Mouse (Mus musculus) thymus, adult 2 months (tissue): ENCODE measurements around the gene Patl2.

Experiments
- CTCF ChIP-seq: fragments of 200-500 bp; IDR thresholded peaks from 2 replicates; pipeline ENCODE4 v1.5.1; 2012; ENCODE audit warnings: mild to moderate bottlenecking, control low read depth, low read length, moderate library complexity, borderline replicate concordance; ENCODE audit not compliant: control insufficient read depth, poor library complexity, insufficient read depth; ENCODE audit errors: extremely low read depth
- POLR2A ChIP-seq: fragments of 200-500 bp; IDR thresholded peaks from 2 replicates; pipeline ENCODE4 v1.6.1; 2012; ENCODE audit warnings: mild to moderate bottlenecking, low read length, control low read depth, moderate library complexity; ENCODE audit not compliant: control insufficient read depth, poor library complexity, insufficient read depth; ENCODE audit errors: extremely low read depth

GRCm38 (mm10) chr2:122186106-122186505 lies at the start of gene Patl2, which contains the start of gene Terb2:
- no peak for TF ChIP-seq CTCF
- no peak for TF ChIP-seq POLR2A
